Mouse (Mus musculus): ENCODE measurements around the gene Pmm2. TPM values are rescaled to one million over a fixed set of nuclear protein-coding genes. Genes with fewer than 3 reads are reported as not detected.

The Pmm2 gene
- 10 to 100 TPM; 32.7 to 36.3 TPM for total RNA-seq (2021)
- long read RNA-seq, experiment 1, transcript Pmm2-201 (9 exons, 1,842 nt): major isoform, 29 of 33 reads
- long read RNA-seq, experiment 1, partial matches to known transcripts: 1 of 33 reads
- long read RNA-seq, experiment 1, other reads (novel, unspliced or antisense): 2 of 33 reads
- long read RNA-seq, experiment 2, transcript Pmm2-201 (9 exons, 1,842 nt): major isoform, 9 of 11 reads
- long read RNA-seq, experiment 2, partial matches to known transcripts: 0 of 11 reads
- long read RNA-seq, experiment 2, other reads (novel, unspliced or antisense): 2 of 11 reads

DNA sequence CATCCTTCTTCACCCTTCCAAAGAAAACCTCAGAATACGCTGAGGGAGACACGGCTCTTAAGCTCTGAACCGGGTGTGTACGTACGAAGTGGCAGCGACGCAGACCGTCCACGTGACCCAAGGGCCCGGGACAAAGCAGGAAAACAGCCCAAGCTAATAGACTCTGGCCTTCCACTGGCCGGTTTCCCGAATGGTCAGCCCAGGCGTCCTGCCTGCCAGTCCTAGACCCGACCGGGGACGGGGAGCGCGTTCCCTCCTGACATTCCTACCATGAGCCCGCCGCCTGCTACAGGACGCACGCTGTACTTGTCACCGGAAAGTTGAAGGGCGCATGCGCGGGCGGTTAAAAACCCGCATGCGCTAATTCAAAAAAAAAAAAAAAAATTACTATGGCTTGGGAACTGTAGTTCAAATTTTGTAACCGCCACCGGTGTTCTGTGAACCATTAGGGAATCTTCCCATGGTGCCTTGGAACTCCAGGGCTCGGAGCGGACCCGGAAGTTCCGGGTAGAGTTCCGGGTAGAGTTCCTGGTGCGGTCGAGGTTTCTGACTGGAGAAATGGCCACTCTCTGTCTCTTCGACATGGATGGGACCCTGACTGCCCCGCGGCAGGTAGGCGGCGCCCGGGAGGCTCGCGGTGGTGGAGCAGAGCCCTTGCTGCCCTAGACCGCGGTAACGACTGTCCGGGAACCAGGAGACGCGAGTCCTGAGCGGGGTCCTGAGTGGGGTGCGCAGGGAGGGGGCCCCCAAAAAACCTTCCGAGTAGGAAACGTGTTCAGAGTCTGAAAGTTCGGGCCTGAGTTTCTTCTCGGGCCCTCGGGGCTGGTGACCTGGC, at the start of gene Pmm2, which contains the start of gene Tmem186:
Gene Pmm2, plus strand, starts transcription at position 458 of the 835 bp plus-strand sequence.
Gene Tmem186, minus strand, starts transcription at position 496 of the 835 bp plus-strand sequence.
- DNase-seq: peak; percentile 89 to 91

DNA sequence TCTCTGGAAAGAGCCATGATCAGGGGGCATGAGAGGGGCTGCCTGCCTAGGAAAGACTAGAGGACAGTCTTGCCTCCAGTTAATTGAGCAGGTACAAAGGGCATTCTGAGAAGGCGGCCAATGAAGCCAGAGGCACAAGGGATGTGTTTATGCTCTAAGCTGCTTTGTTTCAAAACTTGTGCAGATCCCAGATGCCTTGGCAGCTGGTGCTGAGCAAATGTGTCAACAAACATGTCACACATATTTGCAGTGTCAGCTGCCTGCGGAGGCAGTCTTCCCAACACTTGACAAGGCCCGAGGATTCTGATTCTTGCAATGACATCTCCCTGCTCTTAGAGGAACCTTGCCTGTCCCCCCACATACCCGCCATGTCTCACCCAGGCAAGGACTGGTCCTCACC, 42.1 kb upstream of the Pmm2 start:
- peak in 1 of 2 experiments; percentile 4 for DNase-seq

DNA sequence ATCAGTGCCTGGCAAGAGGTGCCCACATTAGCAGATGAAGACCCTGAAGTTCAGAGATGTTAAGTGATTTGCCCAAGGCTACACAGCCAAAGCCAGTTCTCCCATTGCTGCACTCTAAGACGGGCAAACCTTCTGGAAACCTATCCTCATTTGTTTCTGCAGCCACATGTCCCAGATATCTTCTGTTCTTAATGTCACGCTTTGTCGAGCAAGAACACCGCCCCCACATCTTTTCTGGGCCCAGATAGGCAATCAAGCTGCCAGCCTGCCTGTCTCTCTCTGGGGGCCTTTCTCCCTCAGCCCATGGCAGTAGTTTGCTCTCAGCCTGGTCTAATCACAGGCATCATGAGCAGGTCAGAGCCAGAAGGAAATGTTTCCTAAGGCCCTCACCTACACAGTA, 41.1 kb upstream of the Pmm2 start:
- no peak for DNase-seq

DNA sequence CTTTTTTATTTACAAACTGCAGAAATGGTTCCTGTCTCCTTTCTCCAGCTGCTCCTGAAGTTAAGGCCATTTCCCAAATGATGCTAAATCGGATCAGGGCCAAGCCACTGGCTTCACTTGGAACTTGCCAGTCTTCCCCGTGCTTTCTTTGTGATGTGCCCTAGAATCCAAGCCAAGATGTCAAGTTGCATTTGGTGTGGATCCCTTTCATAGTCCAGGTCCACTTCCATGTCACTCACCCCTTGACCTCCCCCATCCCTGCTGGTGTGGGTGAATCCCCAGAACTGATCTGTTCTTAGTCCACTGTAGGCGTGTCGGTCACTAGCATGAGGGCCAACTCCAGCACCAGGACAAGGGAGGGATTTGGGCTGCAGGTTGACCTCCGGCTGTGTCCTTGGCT, 40.0 kb upstream of the Pmm2 start:
- DNase-seq: no peak

DNA sequence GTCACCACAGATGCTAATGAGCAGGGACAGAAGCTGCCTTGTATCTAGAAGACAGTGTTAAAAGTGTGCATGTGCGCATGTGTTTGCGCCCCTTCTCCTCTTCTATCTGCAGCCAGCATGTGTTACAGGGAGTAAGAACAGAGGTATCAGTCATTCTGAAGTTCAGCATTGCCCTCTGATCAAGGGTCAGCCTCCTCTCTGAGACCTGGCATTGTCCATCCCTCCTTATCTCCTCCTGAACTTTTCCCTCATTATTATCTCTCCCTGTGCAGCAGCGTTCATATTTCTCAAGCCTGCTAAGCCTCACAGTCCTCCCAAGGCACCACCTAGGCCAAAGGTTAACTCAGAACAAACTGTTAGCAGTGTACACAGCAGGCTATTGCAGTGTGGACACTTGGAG, 33.7 kb upstream of the Pmm2 start:
- no peak for DNase-seq

DNA sequence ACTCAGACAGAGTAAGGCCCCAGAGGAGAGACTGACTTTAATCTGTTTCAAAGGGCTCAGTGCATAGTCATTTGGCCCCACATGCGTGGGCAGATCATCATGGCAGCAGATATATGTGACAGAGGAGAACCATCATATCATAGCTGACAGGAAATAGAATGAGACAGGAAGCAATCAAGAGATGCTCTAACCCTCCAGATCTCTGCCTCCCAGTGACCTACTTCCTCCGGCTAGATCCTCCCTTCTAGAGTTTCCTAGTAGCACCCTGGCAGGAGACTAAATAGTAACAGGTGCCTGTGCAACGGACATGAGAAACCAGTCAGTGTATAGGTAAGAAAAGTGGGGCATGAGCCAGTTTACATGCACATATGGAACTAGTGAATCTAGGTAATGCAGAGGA, 27.1 kb upstream of the Pmm2 start:
- DNase-seq: no peak

DNA sequence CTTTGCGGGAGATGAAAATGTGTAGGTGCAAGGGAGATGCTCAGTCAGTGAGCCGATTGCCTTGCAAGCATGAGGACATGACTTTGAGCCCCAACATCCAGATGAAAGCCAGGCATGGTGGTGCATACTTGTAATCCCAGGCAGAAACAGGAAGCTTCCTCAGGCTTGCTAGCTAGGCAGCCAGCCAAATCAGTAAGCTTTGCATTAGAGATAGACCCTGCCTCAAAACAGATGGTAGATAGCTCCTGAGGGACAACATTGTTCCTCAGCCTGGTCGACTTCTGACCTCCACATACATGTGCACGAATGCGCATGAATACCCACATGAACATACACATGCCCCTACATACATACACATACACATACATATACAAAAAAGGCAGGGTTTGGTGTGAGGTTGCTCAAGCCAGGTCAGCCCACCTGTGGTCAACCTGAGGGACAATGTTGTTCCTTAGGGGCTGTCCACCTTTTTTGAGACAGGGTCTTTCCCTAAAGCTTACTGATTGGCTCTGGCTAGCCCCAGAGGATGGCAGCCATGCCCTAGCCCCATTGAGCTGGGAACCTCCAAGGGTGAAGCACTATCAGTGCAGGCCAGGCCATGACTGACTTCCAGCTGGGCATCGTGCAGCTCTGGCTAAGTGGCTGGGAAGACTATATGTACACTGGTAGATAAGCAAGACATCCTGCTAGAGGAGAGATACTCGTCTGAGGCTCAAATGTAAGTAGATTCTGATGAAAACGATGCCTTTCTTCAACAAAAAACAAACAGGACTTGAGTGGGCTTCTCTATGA, 25.1 kb upstream of the Pmm2 start:
- DNase-seq: no peak

DNA sequence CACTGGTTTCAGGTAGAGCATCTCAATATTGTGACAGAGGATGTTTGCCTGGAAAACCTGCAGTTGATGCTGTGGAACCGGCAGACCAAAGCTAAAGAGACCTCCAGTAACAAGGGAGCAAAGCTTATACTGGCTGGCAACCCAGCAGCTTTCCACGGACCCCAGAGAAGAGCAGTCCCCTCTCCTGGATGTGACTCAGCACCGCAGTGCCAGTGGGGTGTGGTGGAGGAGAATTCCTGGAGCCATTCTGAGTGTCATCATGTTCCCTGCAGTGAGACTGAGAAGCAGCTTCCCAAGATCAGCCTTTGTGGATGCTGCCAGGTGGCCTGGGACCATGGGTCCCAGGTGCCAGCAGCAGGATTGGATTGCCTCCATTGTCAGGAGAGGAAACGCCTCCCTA, 24.4 kb upstream of the Pmm2 start:
- DNase-seq: no peak

DNA sequence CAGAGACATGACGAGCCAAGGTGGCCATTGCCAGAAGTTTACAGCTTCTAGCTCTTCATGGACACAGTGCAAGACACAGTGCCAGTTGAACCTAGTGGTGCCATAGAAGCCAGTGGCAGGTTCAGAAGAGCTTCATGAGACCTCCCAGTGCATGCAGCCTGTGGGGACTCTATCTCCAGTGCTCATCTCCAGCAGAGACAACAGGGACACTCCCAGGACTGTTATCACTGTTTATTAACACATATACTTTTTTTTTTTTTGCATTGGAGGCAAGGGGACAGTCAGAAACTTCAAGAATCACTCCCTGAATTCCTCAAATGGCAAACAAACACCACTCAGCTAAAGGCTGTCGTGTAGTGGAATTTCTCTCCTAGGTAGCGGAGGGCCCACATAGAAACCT, 24.0 kb upstream of the Pmm2 start:
- DNase-seq: no peak

DNA sequence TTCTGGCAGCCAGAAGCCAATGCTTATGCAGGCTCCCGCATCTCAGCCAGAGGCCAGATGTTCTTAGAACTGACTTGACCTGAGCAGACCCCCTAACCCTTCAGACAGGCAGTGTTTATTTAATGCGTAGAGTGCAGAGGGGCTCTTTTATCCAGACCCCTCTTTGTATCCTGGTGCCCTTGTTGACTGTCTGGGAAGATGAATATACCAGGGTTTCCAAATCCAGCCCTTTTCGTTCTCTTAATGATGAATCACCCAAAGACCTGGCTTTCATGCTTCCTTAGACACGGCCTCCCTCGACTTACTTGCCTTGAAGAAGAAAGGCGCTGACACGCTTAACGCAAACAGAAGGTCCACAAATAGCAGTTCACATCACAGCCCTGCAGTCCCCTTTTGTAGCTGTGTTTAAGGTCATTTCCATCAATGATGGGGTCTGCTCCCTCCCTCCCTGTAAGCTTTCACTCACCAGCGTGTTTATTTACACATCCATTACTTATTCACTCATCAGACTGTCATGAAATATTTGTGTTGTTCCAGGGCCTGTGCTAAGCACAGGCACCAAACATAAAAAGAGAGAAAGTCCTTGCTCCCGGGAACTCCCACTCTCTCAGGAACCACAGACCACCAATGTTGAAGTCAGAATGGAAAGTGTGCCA, 17.7 kb upstream of the Pmm2 start:
- DNase-seq: no peak

DNA sequence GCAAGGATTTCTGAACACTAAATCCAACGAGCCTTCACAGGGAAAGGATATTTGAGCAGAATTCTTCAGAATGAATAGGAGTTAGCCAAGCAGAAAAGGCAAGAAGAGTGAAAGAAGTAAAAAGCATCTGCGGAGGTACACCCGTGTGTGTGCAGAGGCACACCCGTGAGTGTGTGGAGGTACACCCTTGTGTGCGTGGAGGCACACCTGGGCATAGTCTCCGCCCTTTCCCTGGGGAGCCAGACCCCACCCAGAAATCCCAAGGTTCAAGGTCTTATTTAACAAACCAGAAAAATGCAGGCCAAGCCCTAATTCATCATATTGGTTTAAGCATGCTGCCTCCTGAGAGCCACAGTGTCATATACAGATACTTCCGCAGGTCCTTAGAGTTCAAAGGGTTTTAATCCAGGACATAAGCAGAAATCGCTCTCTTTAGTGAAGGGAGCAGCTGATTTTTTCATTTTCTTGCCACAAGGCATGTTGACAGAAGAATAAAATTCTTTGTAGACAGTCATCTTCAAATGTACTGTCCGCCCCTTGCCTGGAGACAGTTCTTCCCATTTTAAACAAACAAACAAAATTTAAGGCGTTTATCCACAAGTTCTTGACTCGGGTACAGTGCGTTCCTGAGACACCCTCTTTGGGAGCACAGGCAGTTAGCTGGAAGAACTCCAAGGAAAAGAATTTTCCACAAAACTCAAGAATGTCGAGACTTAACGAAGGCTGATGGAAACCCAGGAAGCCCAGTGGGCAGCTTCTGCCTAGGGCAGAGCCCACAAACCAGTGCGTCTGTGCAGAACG, 17.0 kb upstream of the Pmm2 start:
- no peak for DNase-seq

DNA sequence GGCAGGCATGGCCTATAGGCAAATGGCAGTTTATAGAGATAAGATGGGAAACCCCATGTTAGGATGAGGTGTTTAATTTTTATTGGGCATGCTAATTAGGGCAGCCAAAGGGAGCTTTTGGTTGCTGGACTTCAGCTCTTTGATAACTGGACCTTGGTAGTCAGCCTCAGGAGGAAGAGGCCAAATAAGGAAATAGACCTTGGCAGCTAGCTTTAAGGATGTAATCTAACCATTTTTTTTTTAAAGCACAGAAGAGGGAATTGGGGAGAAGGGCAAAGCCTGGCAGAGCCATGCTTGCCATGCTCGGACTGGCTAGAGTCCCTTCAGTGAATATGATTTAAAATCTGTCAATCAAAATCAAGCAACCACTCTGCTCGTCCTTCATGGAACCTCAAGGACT, 7.1 kb upstream of the Pmm2 start:
- DNase-seq: no peak

DNA sequence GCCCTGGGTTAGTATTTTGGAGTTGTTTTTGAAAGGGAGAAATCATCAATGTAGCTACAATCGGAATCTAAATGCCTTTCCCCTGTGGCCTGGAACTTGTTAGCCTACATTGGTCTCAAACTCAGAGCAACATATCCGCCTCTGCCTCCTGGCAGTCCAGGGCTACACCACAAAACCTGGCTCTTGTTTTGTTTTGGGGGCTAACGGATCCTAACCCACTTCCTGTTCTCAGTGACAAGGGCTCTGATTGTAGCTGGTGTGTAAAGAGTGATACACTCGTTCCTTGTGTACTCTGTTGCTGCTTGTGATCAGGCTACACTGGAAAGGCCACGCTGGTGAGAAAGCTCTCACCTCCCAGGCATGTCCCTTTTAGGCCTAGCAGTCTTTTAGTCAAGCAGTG, 6.0 kb upstream of the Pmm2 start:
- DNase-seq: no peak

DNA sequence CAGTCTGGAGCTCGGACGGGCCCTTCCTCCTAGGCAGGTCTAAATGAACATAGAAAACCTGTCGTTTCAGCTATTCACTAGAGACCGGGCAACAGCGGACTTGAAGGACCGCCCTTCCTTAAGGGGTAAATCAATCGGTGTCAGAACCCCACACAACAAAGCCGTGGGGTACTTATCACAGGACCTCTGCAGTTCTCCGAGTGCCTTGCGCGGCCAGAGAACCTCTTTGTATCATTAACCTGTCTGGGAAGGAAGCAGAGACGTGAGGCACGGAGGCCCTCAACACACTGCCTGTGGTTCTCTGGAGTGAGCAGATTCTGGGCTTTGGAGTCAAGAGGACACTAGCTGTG, 632 bp upstream of the Pmm2 start:
- DNase-seq: no peak

DNA sequence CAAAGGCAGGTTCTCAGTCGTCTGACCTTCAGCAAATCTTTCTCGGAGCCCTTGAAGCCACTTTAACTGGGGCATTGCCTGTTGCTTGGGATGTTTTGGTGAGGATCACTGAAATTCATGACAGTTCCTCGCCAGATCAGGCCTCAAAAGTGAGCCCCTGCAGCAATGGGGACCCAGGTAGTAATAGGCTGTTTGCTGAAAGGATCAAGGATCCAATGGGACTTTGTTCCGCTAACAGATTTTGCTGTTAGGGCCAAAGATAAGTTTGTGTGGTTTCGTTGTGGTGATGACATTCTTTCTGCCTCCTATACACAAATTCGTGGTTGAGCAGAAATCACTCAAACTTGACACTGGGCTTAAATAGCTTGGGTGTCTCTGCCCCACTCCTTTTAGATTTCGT, 657 bp downstream of the Pmm2 start:
- DNase-seq: no peak

DNA sequence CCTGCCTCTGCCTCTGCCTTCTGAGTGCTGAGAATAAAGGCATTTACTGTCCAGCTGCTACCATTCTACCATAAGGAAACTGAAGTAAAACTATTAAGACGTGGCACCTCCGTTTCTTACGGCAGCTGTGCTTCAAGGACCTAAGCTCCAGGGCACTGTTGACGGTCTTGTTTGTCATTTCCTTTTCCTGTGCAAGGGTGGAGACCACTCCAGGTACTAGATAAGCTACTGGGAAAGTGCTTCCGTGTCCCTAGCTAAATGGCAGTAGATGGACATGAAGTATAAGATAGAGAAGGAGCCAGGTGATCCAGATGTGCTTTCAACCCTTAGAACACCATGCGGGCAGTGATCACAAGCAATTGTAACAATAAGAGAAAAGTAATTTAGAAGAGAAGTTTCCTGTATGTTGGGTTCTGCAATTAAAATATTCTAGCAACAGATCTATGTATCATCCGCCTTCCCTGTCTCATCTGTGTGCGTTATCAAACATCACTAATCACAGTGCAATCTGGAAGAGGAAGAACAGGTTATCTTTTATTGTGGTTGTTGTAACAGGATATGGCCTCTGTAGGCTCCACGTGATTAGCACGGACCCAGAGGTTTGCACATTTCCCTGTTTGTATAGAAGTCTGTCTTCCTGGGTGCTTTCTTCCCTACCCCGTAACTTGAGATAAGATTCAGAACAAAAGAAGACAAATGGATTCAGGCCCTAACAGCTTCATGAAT, 2.2 kb downstream of the Pmm2 start:
- no peak for DNase-seq

DNA sequence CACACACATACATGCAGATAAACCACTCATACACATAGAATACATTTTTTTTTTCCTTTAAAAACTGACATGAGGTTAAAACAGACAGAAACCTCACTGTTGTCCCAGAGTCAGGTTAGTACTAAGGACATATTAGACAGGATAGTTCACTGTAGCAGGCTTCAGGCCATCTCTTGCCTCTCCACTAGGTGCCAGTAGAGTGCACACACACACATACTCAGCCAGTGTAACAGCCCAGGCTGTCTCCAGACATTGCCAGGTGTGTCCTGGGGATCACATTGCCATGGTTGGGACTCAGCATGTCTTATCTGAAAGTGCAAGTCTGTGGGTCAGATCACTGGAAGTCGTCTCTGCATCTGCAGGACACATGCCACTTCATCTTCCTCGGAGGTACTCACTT, 6.4 kb downstream of the Pmm2 start:
- peak; percentile 51 to 62 for DNase-seq

DNA sequence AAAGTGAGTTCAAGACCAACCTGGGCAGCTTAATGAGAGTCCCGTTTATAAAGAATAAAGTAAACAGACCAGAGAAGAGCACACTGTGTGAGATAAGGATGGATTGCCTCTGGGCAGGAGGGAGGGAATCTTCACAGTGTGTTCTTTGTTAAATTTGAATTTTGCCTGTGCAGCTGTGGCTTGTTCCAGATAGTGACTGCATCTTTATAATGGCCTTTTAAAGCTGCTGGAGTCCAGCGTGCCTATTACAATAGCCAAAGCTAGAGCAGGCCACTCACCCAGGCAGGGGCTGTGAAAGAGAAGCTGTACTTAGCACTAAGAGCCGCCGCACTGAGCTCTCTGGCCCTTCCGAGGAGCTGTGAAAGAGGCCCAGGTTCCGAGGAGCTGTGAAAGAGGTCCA, 8.1 kb downstream of the Pmm2 start:
- DNase-seq: no peak

DNA sequence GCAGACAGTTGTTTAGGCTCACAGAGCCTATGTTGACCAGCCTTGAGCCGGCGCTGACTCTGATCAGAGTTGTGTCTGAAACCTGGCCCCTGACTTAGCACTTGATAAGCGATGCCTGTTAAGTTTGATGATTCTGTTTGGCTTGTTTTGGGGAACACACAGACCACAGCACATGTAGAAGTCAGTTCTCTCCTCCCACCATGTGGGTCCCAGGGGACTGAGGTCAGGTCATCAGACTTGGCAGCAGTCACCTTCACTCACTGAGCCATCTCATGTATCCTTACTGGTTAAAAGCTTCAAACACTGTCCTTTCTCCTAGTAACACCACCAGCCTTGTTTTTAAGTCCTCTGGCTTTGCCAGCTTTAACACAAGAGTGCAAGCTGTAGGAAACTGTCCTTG, 12.5 kb downstream of the Pmm2 start:
- no peak for DNase-seq

DNA sequence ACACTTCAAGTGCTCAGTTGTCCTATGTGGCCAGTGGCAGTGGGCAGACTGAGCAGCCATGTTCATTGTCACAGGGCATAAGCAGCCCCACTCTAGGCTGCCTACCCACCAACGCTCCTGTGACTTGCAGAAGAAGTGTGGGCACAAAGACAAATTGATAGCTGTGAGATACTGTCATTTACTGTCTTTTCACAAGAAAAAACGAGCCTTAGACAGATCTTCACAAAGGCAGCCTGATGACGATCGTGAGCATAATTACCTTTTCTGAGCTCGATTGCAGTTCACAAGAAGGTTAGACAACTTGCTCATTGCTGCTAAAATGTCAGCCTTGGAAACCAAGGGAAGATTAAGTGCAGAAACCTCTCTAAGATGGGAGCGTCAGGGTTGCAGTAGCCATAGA, 17.6 kb downstream of the Pmm2 start:
- DNase-seq: no peak

DNA sequence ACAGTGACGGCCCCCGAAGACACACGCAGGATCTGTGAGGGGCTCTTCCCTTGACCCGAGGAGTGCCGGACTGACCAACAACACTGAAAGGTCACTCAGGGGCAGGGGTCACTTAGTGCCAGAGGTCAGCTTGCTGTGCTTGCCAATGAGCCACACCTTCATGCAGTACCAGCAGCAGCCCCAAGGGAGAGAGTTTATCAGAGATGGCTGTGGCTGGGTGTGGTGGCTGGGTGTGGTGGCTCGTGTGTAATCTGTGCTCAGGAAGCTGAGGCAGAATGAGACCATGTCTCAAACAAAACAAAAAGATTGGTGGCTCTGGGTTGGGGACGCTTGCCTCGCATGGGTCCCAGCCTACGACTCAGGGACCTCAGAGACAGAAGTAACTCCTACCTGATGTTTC, 18.1 kb downstream of the Pmm2 start:
- DNase-seq: no peak

All from heart, adult 18-20 months (tissue).